Mouse (Mus musculus): ENCODE measurements around the gene Mbtd1.

- TF ChIP-seq CTCF (IDR thresholded peaks at IDR 0.05; ENCODE audit: insufficient read depth, low read length) (no peak), POLR2A (IDR thresholded peaks at IDR 0.05; ENCODE audit: borderline replicate concordance, extremely low read depth, low read depth, low read length) (no peak)
Observed at GRCm38 (mm10) chr11:93967381-93967780, 81.7 kb downstream of the Mbtd1 start.

Measured in lung, adult 2 months (tissue).